Mouse (Mus musculus): ENCODE measurements at regions not wholly inside any gene's neighbourhood (a gene's known extent, or its start where the extent isn't known, plus 50 kb on each side); places are given as distances from the start of the nearest gene placed in this dataset.
A peak's percentile ranks its signal among the peaks of the same experiment; 100 is the strongest.

DNA sequence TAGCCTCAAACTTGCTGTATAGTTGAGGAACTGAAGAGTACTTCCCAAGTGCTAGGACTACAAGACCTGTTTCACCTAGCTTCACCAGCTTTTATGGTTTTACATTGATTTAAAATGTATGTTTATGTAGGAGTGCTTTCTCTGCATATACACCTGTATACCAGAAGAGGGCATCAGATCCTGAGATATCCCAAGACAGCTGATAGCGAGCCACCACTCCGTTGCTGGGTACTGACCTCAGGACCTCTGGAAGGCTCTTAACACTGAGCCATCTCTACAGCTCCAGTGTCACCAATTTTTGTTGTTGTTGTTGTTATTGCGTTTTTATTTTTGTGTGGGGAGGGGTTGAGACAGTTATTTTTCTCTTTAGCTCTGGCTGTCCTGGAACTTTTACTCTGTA lies 55.9 kb upstream of the Ddx3x start:
- no peak for DNase-seq (ENCODE audit: extremely low read depth, low read depth, low spot score)

- no peak for DNase-seq (ENCODE audit: extremely low read depth, low read depth, low spot score)
These were observed 54.3 kb upstream of the Ddx3x start for GRCm38 (mm10) chrX:13226429-13226828.

DNA sequence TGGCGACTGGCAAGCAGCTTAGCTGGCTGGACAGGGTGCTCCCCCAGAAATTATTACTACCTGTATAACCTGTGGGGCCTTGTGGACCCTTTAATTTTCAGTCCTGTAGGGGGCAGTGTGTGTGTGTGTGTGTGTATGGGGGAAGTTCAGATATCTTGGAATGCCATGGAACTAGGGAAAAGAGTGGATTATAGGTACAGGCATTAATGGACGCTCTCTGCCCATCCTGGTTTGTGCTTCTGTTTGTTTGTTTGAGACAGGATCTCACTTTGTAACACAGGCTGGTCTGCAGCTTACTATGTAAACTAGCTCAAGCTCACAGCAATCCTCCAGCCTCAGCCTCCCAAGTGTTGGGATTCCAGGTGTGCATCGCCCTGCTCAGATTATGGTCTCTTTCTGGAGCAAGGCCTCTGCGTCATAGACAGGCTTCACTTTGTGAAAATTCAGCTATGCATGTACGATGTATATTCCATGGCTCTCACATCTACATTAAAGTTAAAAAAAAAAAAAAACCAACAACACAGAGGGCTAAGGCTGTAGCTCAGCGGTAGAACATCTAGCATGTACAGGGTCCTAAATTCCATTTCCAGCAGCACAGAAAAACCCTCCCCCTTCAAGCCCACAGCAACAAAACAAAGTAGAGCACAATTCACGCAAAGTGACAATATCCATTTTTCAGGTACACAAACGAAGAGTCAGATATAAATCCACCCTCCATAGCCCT lies 50.7 kb upstream of the Ddx3x start:
- DNase-seq (ENCODE audit: extremely low read depth, low read depth, low spot score) = no peak

DNA sequence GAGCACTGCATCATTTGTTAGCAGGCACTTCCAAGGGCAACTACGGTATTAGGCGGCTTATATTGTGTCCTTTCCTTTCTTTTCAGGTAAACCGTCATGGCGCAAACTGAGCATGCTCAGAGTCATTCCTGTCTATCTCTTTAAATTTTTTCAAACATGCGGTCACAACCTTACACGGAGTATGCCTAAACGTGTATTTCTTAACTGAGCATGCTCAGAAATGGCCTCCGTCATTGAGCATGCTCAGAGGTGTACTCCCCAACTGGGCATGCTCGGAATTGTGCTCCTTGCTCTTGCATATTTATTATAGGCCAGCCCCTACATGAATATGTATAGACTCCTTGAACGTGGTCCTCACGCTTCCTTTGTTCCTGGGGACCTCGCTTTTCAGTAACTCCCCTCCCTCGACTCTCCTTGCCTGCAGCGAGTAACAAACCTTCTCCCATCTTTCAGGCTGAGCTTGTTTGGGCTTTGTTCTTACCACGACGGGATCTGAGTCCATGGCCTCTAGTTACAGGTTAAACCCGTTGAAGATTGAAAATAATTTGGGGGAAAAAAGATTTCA lies 50.1 kb upstream of the Ddx3x start:
- DNase-seq (ENCODE audit: extremely low read depth, low read depth, low spot score) = peak; percentile 51

All from fat pad, adult 2 months (tissue).